Mouse (Mus musculus): ENCODE measurements at regions not wholly inside any gene's neighbourhood (a gene's known extent, or its start where the extent isn't known, plus 50 kb on each side); places are given as distances from the start of the nearest gene placed in this dataset.

DNA sequence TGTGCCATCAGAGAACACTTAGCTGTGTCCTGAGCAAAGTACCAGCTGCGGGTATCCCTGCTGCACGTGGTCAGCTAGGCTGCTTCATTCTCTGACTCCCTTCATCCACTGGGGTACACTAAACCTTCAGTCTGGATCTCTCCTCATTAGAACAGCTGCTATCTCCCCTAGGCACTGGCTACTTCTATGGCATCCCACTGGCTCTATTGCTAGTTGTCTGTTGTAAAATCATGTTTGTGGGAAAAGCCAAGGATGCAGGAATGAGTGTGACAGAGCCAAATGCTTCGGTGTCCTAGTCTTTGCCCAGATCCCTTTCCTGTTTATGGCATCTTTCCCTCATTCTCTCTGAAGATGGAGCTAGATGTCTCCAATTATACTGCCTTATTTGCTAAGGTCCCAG lies 440.9 kb downstream of the Nbas start:
- Histone ChIP-seq H3K27me3 (replicated peaks) (no peaks in the 10 kb centered on the region), H3K4me1 (no peaks in the 10 kb centered on the region), H3K9ac (no peak overlapping the region), H3K4me3 (replicated peaks) (no peak overlapping the region), H3K4me2 (no peak overlapping the region), H3K36me3 (no peaks in the 10 kb centered on the region), H3K27ac (no peak overlapping the region), H3K9me3 (no peaks in the 10 kb centered on the region)
- ATAC-seq (ENCODE audit: insufficient read depth, low FRiP score, low read depth): no peak
- 81% methylated on average over 3 of the region's 3 CpGs for WGBS

DNA sequence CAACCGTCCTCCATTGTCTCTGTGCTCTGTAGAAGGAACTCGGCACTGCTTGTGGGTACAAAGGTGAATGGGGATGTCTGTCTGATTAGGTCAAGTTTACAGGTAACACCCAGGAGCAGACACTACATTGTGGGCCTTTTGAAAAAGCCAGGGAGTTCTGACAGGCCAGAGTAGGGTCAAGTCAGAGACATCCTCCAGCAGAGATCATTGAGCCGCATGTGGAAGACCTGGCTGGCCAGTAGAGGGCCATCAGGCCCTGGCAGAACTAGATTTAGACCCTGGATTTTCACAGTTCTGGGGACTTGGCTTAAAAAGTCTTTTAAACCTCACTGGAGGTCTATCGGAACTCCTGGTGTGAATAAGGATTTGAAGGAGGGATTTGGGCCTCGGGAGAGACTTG lies 438.8 kb downstream of the Nbas start:
- Histone ChIP-seq H3K27me3 (replicated peaks) (no peaks in the 10 kb centered on the region), H3K36me3 (no peaks in the 10 kb centered on the region), H3K4me1 (no peaks in the 10 kb centered on the region), H3K27ac (no peak overlapping the region), H3K9me3 (no peaks in the 10 kb centered on the region), H3K4me3 (replicated peaks) (no peak overlapping the region), H3K4me2 (no peak overlapping the region), H3K9ac (no peak overlapping the region)
- WGBS: 82% methylated on average over 5 of the region's 5 CpGs
- ATAC-seq (ENCODE audit: insufficient read depth, low FRiP score, low read depth): no peak

DNA sequence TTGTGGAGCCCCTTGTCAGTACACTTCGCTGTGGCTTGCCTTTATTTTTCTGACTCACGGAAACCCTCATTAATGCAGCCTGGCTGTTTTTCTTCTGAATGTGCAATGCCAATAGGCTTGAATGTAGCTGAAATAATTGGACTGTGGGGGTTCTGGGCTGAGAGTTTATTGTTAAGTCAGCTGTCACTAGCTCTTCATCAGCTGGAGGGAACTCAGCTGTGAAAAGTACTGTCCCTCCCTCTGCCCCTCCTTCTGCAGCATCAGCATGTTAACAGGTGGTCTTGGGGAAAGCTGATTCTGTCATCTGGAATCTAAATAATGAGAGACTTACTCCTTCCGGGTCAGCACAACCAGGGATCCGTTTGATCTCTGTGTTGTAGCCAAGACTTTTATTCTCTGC lies 437.6 kb downstream of the Nbas start:
- 42% methylated on average over 4 of the region's 4 CpGs for WGBS

GRCm38 (mm10) chr12:13703604-13704003 lies 434.7 kb downstream of the Nbas start:
- Histone ChIP-seq H3K4me1 (no peaks in the 10 kb centered on the region), H3K27me3 (replicated peaks) (no peaks in the 10 kb centered on the region), H3K9me3 (no peaks in the 10 kb centered on the region), H3K4me2 (no peak overlapping the region), H3K36me3 (no peaks in the 10 kb centered on the region), H3K9ac (no peak overlapping the region), H3K27ac (no peak overlapping the region), H3K4me3 (replicated peaks) (no peak overlapping the region)
- WGBS: 92% methylated on average over 3 of the region's 3 CpGs
- no peak for ATAC-seq (ENCODE audit: insufficient read depth, low FRiP score, low read depth)

More for the DNA sequence above, 437.6 kb downstream of the Nbas start:
- Histone ChIP-seq H3K4me1 (no peaks in the 10 kb centered on the region), H3K4me2 (no peak overlapping the region), H3K9me3 (no peaks in the 10 kb centered on the region), H3K4me3 (replicated peaks) (no peak overlapping the region), H3K9ac (no peak overlapping the region), H3K27ac (no peak overlapping the region), H3K36me3 (no peaks in the 10 kb centered on the region), H3K27me3 (replicated peaks) (no peaks in the 10 kb centered on the region)
- ATAC-seq (ENCODE audit: insufficient read depth, low FRiP score, low read depth): no peak

DNA sequence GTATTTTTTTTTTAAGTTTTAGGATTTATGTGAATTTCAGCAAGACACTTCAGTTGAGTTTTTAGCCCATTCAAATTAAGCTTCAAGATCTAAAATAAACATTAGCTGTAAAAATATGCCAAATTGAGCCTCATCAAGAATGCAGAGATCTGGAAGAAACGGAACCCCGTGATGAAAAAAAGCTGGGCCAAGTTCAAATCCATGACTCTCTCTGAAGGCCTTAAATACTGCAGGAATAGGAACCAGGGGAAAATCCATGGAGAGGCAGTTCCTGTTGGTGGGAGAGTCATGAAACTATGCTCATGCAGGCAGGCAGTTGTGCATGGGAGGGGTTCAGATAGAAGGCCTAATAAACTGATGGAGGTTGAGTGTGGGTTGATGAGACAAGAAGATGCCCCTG lies 430.9 kb downstream of the Nbas start:
- no peaks in the 10 kb centered on the region for H3K36me3 ChIP-seq
- no peak for ATAC-seq (ENCODE audit: insufficient read depth, low FRiP score, low read depth)
- WGBS: 65% methylated on average over 2 of the region's 2 CpGs
- no peak overlapping the region for H3K27ac ChIP-seq
- H3K4me1 ChIP-seq: no peaks in the 10 kb centered on the region
- H3K9me3 ChIP-seq: no peaks in the 10 kb centered on the region
- H3K4me3 ChIP-seq (replicated peaks): no peak overlapping the region
- H3K27me3 ChIP-seq (replicated peaks): no peaks in the 10 kb centered on the region
- no peak overlapping the region for H3K9ac ChIP-seq
- no peak overlapping the region for H3K4me2 ChIP-seq

DNA sequence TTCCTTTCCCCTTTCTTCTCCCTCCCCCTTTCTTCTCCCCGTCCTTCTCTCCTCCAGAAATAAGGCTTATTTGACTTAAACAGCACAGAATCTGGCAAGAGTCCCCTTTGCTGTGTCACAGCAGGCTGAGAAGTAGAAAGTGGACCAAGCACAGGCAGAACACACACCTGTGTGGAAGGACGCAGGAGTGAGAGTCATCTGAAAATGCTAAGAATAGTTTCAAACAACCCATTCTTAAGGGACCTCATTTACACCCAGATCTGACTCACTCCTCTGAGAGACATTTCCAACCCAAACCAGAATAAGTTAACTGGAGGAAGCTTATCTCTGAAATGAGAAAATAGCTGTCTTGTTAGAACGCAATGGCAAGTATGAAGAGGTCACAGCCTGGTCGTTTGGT lies 429.9 kb downstream of the Nbas start:
- ATAC-seq (ENCODE audit: insufficient read depth, low FRiP score, low read depth): no peak
- no peaks in the 10 kb centered on the region for H3K9me3 ChIP-seq
- 48% methylated on average over 4 of the region's 4 CpGs for WGBS
- H3K4me1 ChIP-seq: no peaks in the 10 kb centered on the region
- no peaks in the 10 kb centered on the region for H3K36me3 ChIP-seq
- no peak overlapping the region for H3K27ac ChIP-seq
- H3K4me2 ChIP-seq: no peak overlapping the region
- H3K4me3 ChIP-seq (replicated peaks): no peak overlapping the region
- H3K9ac ChIP-seq: no peak overlapping the region
- H3K27me3 ChIP-seq (replicated peaks): no peaks in the 10 kb centered on the region

DNA sequence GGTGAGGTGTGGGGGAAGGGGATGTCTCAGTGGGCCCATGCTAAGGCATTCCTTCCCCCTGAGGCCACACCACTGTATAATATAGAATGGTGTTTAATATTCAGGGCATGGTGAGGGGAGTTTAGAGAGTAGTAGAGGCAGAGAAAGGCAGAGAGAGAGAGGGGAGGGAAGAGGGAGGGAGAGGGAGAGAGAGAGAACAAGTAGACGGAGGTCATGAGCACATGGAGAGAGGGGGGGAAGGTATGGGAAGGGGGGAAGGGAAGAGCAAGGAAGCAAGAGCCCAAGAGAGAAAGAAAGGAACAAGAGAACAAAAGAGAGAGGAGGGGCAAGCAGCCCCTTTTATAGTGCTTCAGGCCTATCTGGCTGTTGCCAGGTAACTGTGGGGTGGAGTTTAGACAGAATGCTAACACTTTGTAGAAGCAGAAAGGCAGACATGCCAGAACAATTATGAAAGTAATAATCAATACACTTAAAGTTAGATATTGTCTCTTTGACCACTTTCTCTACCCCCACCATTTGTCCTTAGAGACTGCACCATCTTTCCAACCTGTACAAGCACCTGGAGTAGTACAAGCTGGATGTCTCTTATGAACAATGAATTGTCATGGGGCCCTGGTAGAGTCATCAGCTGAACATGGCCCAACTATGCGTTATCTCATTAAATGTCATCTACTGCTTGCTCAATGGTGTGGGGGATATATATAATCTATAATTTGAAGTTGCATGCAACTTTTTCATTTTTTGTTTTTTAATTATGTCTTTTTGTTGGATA lies 422.6 kb downstream of the Nbas start:
- H3K9me3 ChIP-seq: no peaks in the 10 kb centered on the region
- H3K36me3 ChIP-seq: no peaks in the 10 kb centered on the region
- no peak for ATAC-seq (ENCODE audit: insufficient read depth, low FRiP score, low read depth)
- H3K9ac ChIP-seq: no peak overlapping the region
- WGBS: 56% methylated on average over 2 of the region's 2 CpGs
- no peak overlapping the region for H3K27ac ChIP-seq
- H3K27me3 ChIP-seq (replicated peaks): no peaks in the 10 kb centered on the region
- H3K4me3 ChIP-seq (replicated peaks): no peak overlapping the region
- no peak overlapping the region for H3K4me2 ChIP-seq
- H3K4me1 ChIP-seq: no peaks in the 10 kb centered on the region

DNA sequence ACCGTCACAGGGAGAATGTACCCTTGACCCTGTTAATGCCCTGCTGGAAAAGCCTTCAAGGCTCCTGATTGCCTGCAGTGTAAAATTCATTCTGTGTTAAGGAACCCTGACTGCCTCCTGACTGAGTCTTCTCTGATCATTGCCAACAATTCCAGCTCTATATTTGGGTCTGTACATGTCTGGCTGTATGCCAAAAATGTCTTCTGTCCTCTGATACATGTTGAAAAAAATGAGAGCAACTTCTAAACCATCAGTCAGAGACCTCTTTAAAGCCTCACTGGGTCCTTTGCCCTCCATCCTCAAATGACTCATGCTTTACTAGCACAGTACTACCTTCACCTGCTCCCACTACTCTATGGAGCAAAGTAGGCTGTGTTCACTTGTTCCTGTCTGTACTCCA lies 408.3 kb downstream of the Nbas start:
- Histone ChIP-seq H3K4me2 (no peak overlapping the region), H3K9me3 (no peaks in the 10 kb centered on the region), H3K9ac (no peak overlapping the region), H3K4me1 (no peaks in the 10 kb centered on the region), H3K27me3 (replicated peaks) (no peaks in the 10 kb centered on the region), H3K27ac (no peak overlapping the region), H3K4me3 (replicated peaks) (no peak overlapping the region), H3K36me3 (no peaks in the 10 kb centered on the region)
- ATAC-seq (ENCODE audit: insufficient read depth, low FRiP score, low read depth): no peak
- 54% methylated on average over 1 of the region's 1 CpGs for WGBS

DNA sequence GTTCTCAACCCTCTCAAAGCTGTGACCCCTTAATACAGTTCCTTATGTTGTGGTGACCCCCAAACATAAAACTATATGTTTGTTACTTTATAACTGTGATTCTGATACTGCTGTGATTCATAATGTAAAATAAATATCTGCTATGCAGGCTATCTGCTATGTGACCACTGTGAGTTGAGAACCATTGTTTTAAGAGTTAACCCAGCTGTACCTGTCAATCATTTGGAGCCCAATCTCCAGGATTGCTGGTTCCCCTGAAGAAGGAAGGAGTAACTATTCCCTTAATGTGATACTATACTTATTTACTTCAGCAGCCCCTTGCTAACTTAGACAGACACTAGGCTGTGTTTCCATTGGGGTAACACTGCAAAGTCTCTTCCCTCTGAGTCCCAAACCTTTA lies 400.5 kb downstream of the Nbas start:
- Histone ChIP-seq H3K9me3 (no peaks in the 10 kb centered on the region), H3K4me3 (replicated peaks) (no peak overlapping the region), H3K9ac (no peak overlapping the region), H3K27ac (no peak overlapping the region), H3K4me1 (no peaks in the 10 kb centered on the region), H3K27me3 (replicated peaks) (no peaks in the 10 kb centered on the region), H3K36me3 (no peaks in the 10 kb centered on the region), H3K4me2 (no peak overlapping the region)
- ATAC-seq (ENCODE audit: insufficient read depth, low FRiP score, low read depth): no peak

GRCm38 (mm10) chr12:13668485-13669022 lies 399.6 kb downstream of the Nbas start:
- H3K27ac ChIP-seq: no peak overlapping the region
- H3K4me1 ChIP-seq: no peaks in the 10 kb centered on the region
- no peaks in the 10 kb centered on the region for H3K9me3 ChIP-seq
- no peak overlapping the region for H3K4me2 ChIP-seq
- 49% methylated on average over 3 of the region's 3 CpGs for WGBS
- no peaks in the 10 kb centered on the region for H3K27me3 ChIP-seq (replicated peaks)
- no peak overlapping the region for H3K9ac ChIP-seq
- H3K4me3 ChIP-seq (replicated peaks): no peak overlapping the region
- H3K36me3 ChIP-seq: no peaks in the 10 kb centered on the region
- ATAC-seq (ENCODE audit: insufficient read depth, low FRiP score, low read depth): no peak

- Histone ChIP-seq H3K36me3 (no peaks in the 10 kb centered on the region), H3K9ac (no peak overlapping the region), H3K27me3 (replicated peaks) (no peaks in the 10 kb centered on the region), H3K9me3 (no peaks in the 10 kb centered on the region), H3K27ac (no peak overlapping the region), H3K4me3 (replicated peaks) (no peak overlapping the region), H3K4me1 (no peaks in the 10 kb centered on the region), H3K4me2 (no peak overlapping the region)
- WGBS: 50% methylated on average over 1 of the region's 1 CpGs
- ATAC-seq (ENCODE audit: insufficient read depth, low FRiP score, low read depth): no peak
Measured at GRCm38 (mm10) chr12:13639336-13639735, 370.4 kb downstream of the Nbas start.
